Mouse (Mus musculus): ENCODE data around the gene Hrk.

Hrk gene

GRCm38 (mm10) chr5:118160691-118161090 lies 3.8 kb upstream of the Hrk start:
- in situ Hi-C loops (cut with MboI, MseI): no loop called here

- in situ Hi-C loops (cut with MboI, MseI): no loop called here
Measured at GRCm38 (mm10) chr5:118165462-118165861, 1.0 kb downstream of the Hrk start.

GRCm38 (mm10) chr5:118167561-118167995 lies 3.1 kb downstream of the Hrk start:
- in situ Hi-C loops (cut with MboI, MseI): no loop called here

- in situ Hi-C loops (cut with MboI, MseI): no loop called here
Measured at GRCm38 (mm10) chr5:118169222-118170221, 5.1 kb downstream of the Hrk start.

- in situ Hi-C loops (cut with MboI, MseI): no loop called here
Measured at GRCm38 (mm10) chr5:118170888-118171529, 6.6 kb downstream of the Hrk start.

- in situ Hi-C loops (cut with MboI, MseI): no loop called here
Measured at GRCm38 (mm10) chr5:118171665-118172064, 7.2 kb downstream of the Hrk start.

- in situ Hi-C loops (cut with MboI, MseI): no loop called here
Measured at GRCm38 (mm10) chr5:118172078-118172723, 7.8 kb downstream of the Hrk start.

GRCm38 (mm10) chr5:118174310-118175009 lies 10.0 kb downstream of the Hrk start:
- in situ Hi-C loops (cut with MboI, MseI): no loop called here

GRCm38 (mm10) chr5:118175137-118175536 lies 10.7 kb downstream of the Hrk start:
- in situ Hi-C loops (cut with MboI, MseI): no loop called here

GRCm38 (mm10) chr5:118177640-118178039 lies 13.2 kb downstream of the Hrk start:
- in situ Hi-C loops (cut with MboI, MseI): no loop called here

GRCm38 (mm10) chr5:118186903-118187633 lies 22.6 kb downstream of the Hrk start:
- in situ Hi-C loops (cut with MboI, MseI): no loop called here

- in situ Hi-C loops (cut with MboI, MseI): no loop called here
Measured at GRCm38 (mm10) chr5:118188356-118188755, 23.9 kb downstream of the Hrk start.

- in situ Hi-C loops (cut with MboI, MseI): no loop called here
Measured at GRCm38 (mm10) chr5:118190491-118190890, 26.0 kb downstream of the Hrk start.

GRCm38 (mm10) chr5:118192221-118192620 lies 27.8 kb downstream of the Hrk start:
- in situ Hi-C loops (cut with MboI, MseI): no loop called here

- in situ Hi-C loops (cut with MboI, MseI): no loop called here
Measured at GRCm38 (mm10) chr5:118197421-118197820, 33.0 kb downstream of the Hrk start.

- in situ Hi-C loops (cut with MboI, MseI): no loop called here
Measured at GRCm38 (mm10) chr5:118199670-118200069, 35.2 kb downstream of the Hrk start.

GRCm38 (mm10) chr5:118204675-118205440 lies 40.4 kb downstream of the Hrk start:
- in situ Hi-C loops (cut with MboI, MseI): no loop called here

- in situ Hi-C loops (cut with MboI, MseI): no loop called here
Measured at GRCm38 (mm10) chr5:118205852-118206251, 41.4 kb downstream of the Hrk start.

- in situ Hi-C loops (cut with MboI, MseI): no loop called here
Measured at GRCm38 (mm10) chr5:118214012-118214411, 49.6 kb downstream of the Hrk start.

Measured in T-helper 17 cell (primary cell).